Mouse (Mus musculus) thymus, postnatal 36 days (tissue): Measurements from ENCODE around the gene Cspg5.
A peak's percentile ranks its signal among the peaks of the same experiment; 100 is the strongest.

Experiments
- DNase-seq, 2 experiments: peaks; one replicate each; pipeline ENCODE4 v3.0.0; 2022; ENCODE audit warnings: mixed read lengths in 2 of 2

Gene Cspg5

GRCm38 (mm10) chr9:110243221-110243833, at the start of gene Cspg5:
TSS of gene Cspg5 (plus strand) at chr9:110243783.
- no peak for DNase-seq

- DNase-seq = no peak
Measured at GRCm38 (mm10) chr9:110199870-110200269, 43.7 kb upstream of the Cspg5 start.

GRCm38 (mm10) chr9:110205526-110206404, 37.8 kb upstream of the Cspg5 start:
- no peak for DNase-seq

GRCm38 (mm10) chr9:110206437-110206836, 37.1 kb upstream of the Cspg5 start:
- no peak for DNase-seq

GRCm38 (mm10) chr9:110208265-110208664, 35.3 kb upstream of the Cspg5 start:
- DNase-seq = no peak

- DNase-seq = no peak
Measured at GRCm38 (mm10) chr9:110208967-110209366, 34.6 kb upstream of the Cspg5 start.

GRCm38 (mm10) chr9:110224273-110224672, 19.3 kb upstream of the Cspg5 start:
- DNase-seq = no peak

GRCm38 (mm10) chr9:110226191-110226590, 17.4 kb upstream of the Cspg5 start:
- no peak for DNase-seq

- DNase-seq = no peak
Measured at GRCm38 (mm10) chr9:110228671-110229070, 14.9 kb upstream of the Cspg5 start.

- no peak for DNase-seq
Measured at GRCm38 (mm10) chr9:110229112-110229511, 14.5 kb upstream of the Cspg5 start.

GRCm38 (mm10) chr9:110229566-110230248, 13.9 kb upstream of the Cspg5 start:
- DNase-seq = no peak

- DNase-seq = no peak
Measured at GRCm38 (mm10) chr9:110230395-110231071, 13.1 kb upstream of the Cspg5 start.

GRCm38 (mm10) chr9:110234962-110235361, 8.6 kb upstream of the Cspg5 start:
- no peak for DNase-seq

GRCm38 (mm10) chr9:110244567-110244888, 945 bp downstream of the Cspg5 start:
- no peak for DNase-seq

- DNase-seq = peak; percentile 15 to 37
Measured at GRCm38 (mm10) chr9:110244889-110245589, 1.5 kb downstream of the Cspg5 start.

GRCm38 (mm10) chr9:110245590-110246320, 2.2 kb downstream of the Cspg5 start:
- DNase-seq = peak; percentile 22 to 46

- no peak for DNase-seq
Measured at GRCm38 (mm10) chr9:110246321-110246640, 2.7 kb downstream of the Cspg5 start.

- DNase-seq = no peak
Measured at GRCm38 (mm10) chr9:110247049-110247448, 3.5 kb downstream of the Cspg5 start.

- no peak for DNase-seq
Measured at GRCm38 (mm10) chr9:110248861-110249260, 5.3 kb downstream of the Cspg5 start.

GRCm38 (mm10) chr9:110249823-110250543, 6.4 kb downstream of the Cspg5 start:
- no peak for DNase-seq

- DNase-seq = no peak
Measured at GRCm38 (mm10) chr9:110250776-110251175, 7.2 kb downstream of the Cspg5 start.
